Mouse (Mus musculus) MEL (cell line): Measurements from ENCODE around the gene Vipas39.

Experiments
- CTCF ChIP-seq, 3 experiments: IDR thresholded peaks in 2 of 3; conservative IDR thresholded peaks in 1 of 3; 2 replicates each; pipeline ENCODE4 v1.5.1; 2011 to 2012; ENCODE audit warnings: low read length in 3 of 3, low read depth in 2 of 3, mild to moderate bottlenecking in 2 of 3, improper control_type of control experiment in 1 of 3, inconsistent platforms in 1 of 3, mixed read lengths in 1 of 3, moderate library complexity in 1 of 3; ENCODE audit not compliant: control insufficient read depth in 1 of 3, insufficient read depth in 1 of 3, poor library complexity in 1 of 3, severe bottlenecking in 1 of 3
- EP300 ChIP-seq, 2 experiments: IDR thresholded peaks; 2 replicates each; pipeline ENCODE4 v1.6.1; 2011; ENCODE audit warnings: improper control_type of control experiment in 2 of 2, low read length in 2 of 2, low read depth in 1 of 2, mild to moderate bottlenecking in 1 of 2
- HCFC1 ChIP-seq: IDR thresholded peaks from 2 replicates; pipeline ENCODE4 v1.6.1; 2012; ENCODE audit warnings: low read depth, mild to moderate bottlenecking, inconsistent platforms, low read length, improper control_type of control experiment, moderate library complexity
- MAFK ChIP-seq: IDR thresholded peaks from 2 replicates; pipeline ENCODE4 v1.6.1; 2011; ENCODE audit warnings: low read depth, mild to moderate bottlenecking, low read length, improper control_type of control experiment, borderline replicate concordance
- MAX ChIP-seq: IDR thresholded peaks from 2 replicates; pipeline ENCODE4 v1.6.1; 2011; ENCODE audit warnings: low read length, improper control_type of control experiment
- MXI1 ChIP-seq: IDR thresholded peaks from 2 replicates; pipeline ENCODE4 v1.6.1; 2011; ENCODE audit warnings: mild to moderate bottlenecking, low read depth, low read length, improper control_type of control experiment
- NRF1 ChIP-seq: IDR thresholded peaks from 2 replicates; pipeline ENCODE4 v1.6.1; 2014; ENCODE audit warnings: low read depth, mild to moderate bottlenecking, inconsistent platforms, low read length, improper control_type of control experiment, moderate library complexity; ENCODE audit not compliant: poor library complexity, insufficient read depth, severe bottlenecking
- POLR2A ChIP-seq, 2 experiments: IDR thresholded peaks; 2 replicates each; pipeline ENCODE4 v1.6.1; 2011 to 2012; ENCODE audit warnings: low read length in 2 of 2, mild to moderate bottlenecking in 2 of 2, control low read depth in 1 of 2, improper control_type of control experiment in 1 of 2, low read depth in 1 of 2, moderate library complexity in 1 of 2; ENCODE audit not compliant: control insufficient read depth in 1 of 2, insufficient read depth in 1 of 2, poor library complexity in 1 of 2
- RAD21 ChIP-seq: IDR thresholded peaks from 2 replicates; pipeline ENCODE4 v1.6.1; 2011; ENCODE audit warnings: mild to moderate bottlenecking, low read depth, low read length, improper control_type of control experiment
- TCF12 ChIP-seq: IDR thresholded peaks from 2 replicates; pipeline ENCODE4 v1.6.1; 2014; ENCODE audit warnings: low read depth, mild to moderate bottlenecking, inconsistent platforms, low read length, improper control_type of control experiment, moderate library complexity
- USF1 ChIP-seq: IDR thresholded peaks from 2 replicates; pipeline ENCODE4 v1.6.1; 2014; ENCODE audit warnings: low read depth, mild to moderate bottlenecking, inconsistent platforms, low read length, improper control_type of control experiment, moderate library complexity
- USF2 ChIP-seq, 2 experiments: IDR thresholded peaks; 2 replicates each; pipeline ENCODE4 v1.6.1; 2011 to 2012; ENCODE audit warnings: improper control_type of control experiment in 2 of 2, low read length in 2 of 2, borderline replicate concordance in 1 of 2, inconsistent platforms in 1 of 2, low read depth in 1 of 2, mild to moderate bottlenecking in 1 of 2; ENCODE audit not compliant: insufficient read depth in 1 of 2
- ZC3H11A ChIP-seq: IDR thresholded peaks from 2 replicates; pipeline ENCODE4 v1.6.1; 2012; ENCODE audit warnings: low read depth, mild to moderate bottlenecking, inconsistent platforms, low read length, improper control_type of control experiment
- ZMIZ1 ChIP-seq: IDR thresholded peaks from 2 replicates; pipeline ENCODE4 v1.6.1; 2012; ENCODE audit warnings: low read depth, mild to moderate bottlenecking, inconsistent platforms, low read length, improper control_type of control experiment, moderate library complexity

DNA sequence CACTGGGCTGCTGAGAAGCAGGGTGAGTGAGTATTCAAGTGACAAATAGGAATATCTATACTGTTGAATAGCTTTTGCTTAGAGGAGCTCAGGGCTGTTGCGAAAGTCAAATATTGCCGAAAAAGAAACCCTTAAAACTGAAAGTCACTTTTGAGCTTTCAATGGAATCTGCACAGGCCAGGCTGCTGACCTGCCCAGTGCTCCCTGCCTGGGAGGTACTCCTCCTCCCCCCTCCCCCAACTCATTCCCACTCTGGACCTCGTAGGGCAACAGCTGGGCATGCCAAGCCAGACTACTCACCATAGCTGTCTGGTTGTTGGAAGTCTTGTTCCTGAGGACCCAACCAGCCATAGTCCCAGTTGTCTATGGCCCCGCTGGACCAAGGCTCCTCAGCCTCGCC, 18.7 kb upstream of the Vipas39 start:
- TF ChIP-seq MAFK = no peak
- no peak for TF ChIP-seq ZMIZ1
- no peak for TF ChIP-seq CTCF (IDR thresholded peaks at IDR 0.05 in 2 of 3, conservative IDR thresholded peaks at IDR 0.05 in 1 of 3; ENCODE audit: control insufficient read depth in 1 of 3, insufficient read depth in 1 of 3, low read depth in 2 of 3, low read length in 3 of 3, poor library complexity in 1 of 3, severe bottlenecking in 1 of 3)
- no peak for TF ChIP-seq EP300 (IDR thresholded peaks at IDR 0.05; ENCODE audit: low read depth in 1 of 2, low read length in 2 of 2)
- no peak for TF ChIP-seq MAX
- TF ChIP-seq RAD21 = no peak
- no peak for TF ChIP-seq MXI1
- TF ChIP-seq ZC3H11A = no peak
- TF ChIP-seq NRF1 = no peak
- no peak for TF ChIP-seq HCFC1
- no peak for TF ChIP-seq TCF12
- no peak for TF ChIP-seq USF2 (IDR thresholded peaks at IDR 0.05; ENCODE audit: borderline replicate concordance in 1 of 2, insufficient read depth in 1 of 2, low read depth in 1 of 2, low read length in 2 of 2)
- TF ChIP-seq POLR2A (IDR thresholded peaks at IDR 0.05; ENCODE audit: control insufficient read depth in 1 of 2, insufficient read depth in 1 of 2, low read depth in 1 of 2, low read length in 2 of 2, poor library complexity in 1 of 2) = no peak
- no peak for TF ChIP-seq USF1
